Mouse (Mus musculus) gonadal fat pad, adult 2 months (tissue): ENCODE data around the gene Zfp865. TPM values are rescaled to one million over a fixed set of nuclear protein-coding genes. Genes with fewer than 3 reads are reported as not detected.
"Not testable (repeated sequence)": the region's sequence is repeated elsewhere in the genome, so short reads cannot be mapped to it uniquely, and the experiment has no call there.

Experiments used
- DNase-seq: peaks from one replicate; pipeline ENCODE4 v3.0.0-alpha.2; 2012; ENCODE audit warnings: low read depth
- polyA plus RNA-seq: library from polyadenylated mRNA; depleted of rRNA; stranded (reverse); fragments of >200 nt; gene quantifications from 2 replicates; pipeline ENCODE4 v1.2.3, GENCODE M21; 2012

Gene Zfp865
- polyA plus RNA-seq, 1 experiment, result 26.7 TPM

- no peak for DNase-seq
These were observed 31.3 kb downstream of the Zfp865 start, which contains the start of gene Zfp580 for GRCm38 (mm10) chr7:5051193-5052192. Gene Zfp580 (plus strand): TSS chr7:5051538.

GRCm38 (mm10) chr7:5052438-5052837, 32.3 kb downstream of the Zfp865 start:
- no peak for DNase-seq

- DNase-seq, result no peak
These were observed 32.8 kb downstream of the Zfp865 start for GRCm38 (mm10) chr7:5052931-5053343.

- DNase-seq, result no peak
These were observed 33.4 kb downstream of the Zfp865 start for GRCm38 (mm10) chr7:5053456-5054179.

GRCm38 (mm10) chr7:5056651-5057263, 36.6 kb downstream of the Zfp865 start:
- no peak for DNase-seq

GRCm38 (mm10) chr7:5057381-5057780, 37.2 kb downstream of the Zfp865 start:
- no peak for DNase-seq

- DNase-seq, result no peak
These were observed 37.6 kb downstream of the Zfp865 start for GRCm38 (mm10) chr7:5057804-5058203.

GRCm38 (mm10) chr7:5058631-5059030, 38.5 kb downstream of the Zfp865 start:
- no peak for DNase-seq

- DNase-seq, result no peak
These were observed 39.2 kb downstream of the Zfp865 start for GRCm38 (mm10) chr7:5059421-5059820.

- DNase-seq, result no peak
These were observed 40.1 kb downstream of the Zfp865 start for GRCm38 (mm10) chr7:5060239-5060731.

GRCm38 (mm10) chr7:5060944-5061773, 41.0 kb downstream of the Zfp865 start:
- DNase-seq, result peak; percentile 81

GRCm38 (mm10) chr7:5061774-5062359, 41.7 kb downstream of the Zfp865 start, which contains the start of gene U2af2:
Gene U2af2 (plus strand): TSS chr7:5062143.
- no peak for DNase-seq

- no peak for DNase-seq
These were observed 42.3 kb downstream of the Zfp865 start for GRCm38 (mm10) chr7:5062360-5063001.

GRCm38 (mm10) chr7:5064886-5065285, 44.7 kb downstream of the Zfp865 start:
- DNase-seq, result no peak

- no peak for DNase-seq
These were observed 53.4 kb downstream of the Zfp865 start for GRCm38 (mm10) chr7:5073586-5073985.

GRCm38 (mm10) chr7:5074984-5075383, 54.8 kb downstream of the Zfp865 start:
- DNase-seq, result no peak

GRCm38 (mm10) chr7:5076931-5077330, 56.8 kb downstream of the Zfp865 start:
- no peak for DNase-seq

- not testable (repeated sequence) for DNase-seq
These were observed 59.3 kb downstream of the Zfp865 start for GRCm38 (mm10) chr7:5079365-5080009.

- DNase-seq, result peak; percentile 50
These were observed 60.0 kb downstream of the Zfp865 start, which contains the start of gene Epn1 for GRCm38 (mm10) chr7:5080010-5080751. Gene Epn1 (plus strand): TSS chr7:5080235.
